Mouse (Mus musculus): ENCODE measurements around the gene Atg3. TPM values are rescaled to one million over a fixed set of nuclear protein-coding genes. Genes with fewer than 3 reads are reported as not detected.

Gene Atg3
- total RNA-seq, 4 experiments from 2014 or later, result 41.5 to 69.2 (median 50.8) TPM

- peak; percentile 58 for DNase-seq
Measured at GRCm38 (mm10) chr16:45204859-45205670, 46.5 kb downstream of the Atg3 start.

- DNase-seq, result no peak
Measured at GRCm38 (mm10) chr16:45222016-45222415, 63.4 kb downstream of the Atg3 start.

- no peak for DNase-seq
Measured at GRCm38 (mm10) chr16:45222771-45223170, 64.2 kb downstream of the Atg3 start.

- DNase-seq, result no peak
Measured at GRCm38 (mm10) chr16:45223648-45224388, 65.2 kb downstream of the Atg3 start, which contains the start of gene Btla. Btla (plus strand) TSS chr16:45224315.

- no peak for DNase-seq
Measured at GRCm38 (mm10) chr16:45224431-45225008, 65.9 kb downstream of the Atg3 start.

- no peak for DNase-seq
Measured at GRCm38 (mm10) chr16:45227002-45227401, 68.4 kb downstream of the Atg3 start.

- no peak for DNase-seq
Measured at GRCm38 (mm10) chr16:45231296-45231695, 72.7 kb downstream of the Atg3 start.

GRCm38 (mm10) chr16:45233007-45233406 lies 74.4 kb downstream of the Atg3 start:
- no peak for DNase-seq

Other genes starting within 250 kb of the Atg3 start
- under 1 TPM in 1 of 4 experiments, not detected in 3; 0.22 TPM for gene Cd200r3, start 215.1 kb upstream of the Atg3 start, total RNA-seq (2022)
- gene Ccdc80, start 65.4 kb upstream of the Atg3 start, total RNA-seq (2022), result 100 to 1,000 TPM in 1 of 4 experiments, 10 to 100 TPM in 3; 27.8 to 133 (median 47.9) TPM
- gene Slc35a5, start 79 bp upstream of the Atg3 start, total RNA-seq (2022), result 10 to 100 TPM; 37.1 to 41.3 (median 37.6) TPM
- gene Btla, start 65.5 kb downstream of the Atg3 start, total RNA-seq (2022), result under 1 TPM; 0.52 to 0.97 (median 0.67) TPM

Measured in adrenal gland, adult 8-10 months (tissue).